Mouse (Mus musculus) MEL (cell line): ENCODE results near the gene Ihh. TPM values are rescaled to one million over a fixed set of nuclear protein-coding genes. Genes with fewer than 3 reads are reported as not detected.

Experiments used
- DNase-seq: peaks from one replicate; pipeline ENCODE4 v3.0.0; 2011; ENCODE audit warnings: low read depth, low spot score
- H3K27ac ChIP-seq: 2 replicates; pipeline ENCODE4 v1.5.1; 2012; ENCODE audit warnings: low read depth, mild to moderate bottlenecking, control low read depth, low read length, moderate library complexity; ENCODE audit not compliant: control insufficient read depth
- H3K27me3 ChIP-seq, 2 experiments: fragments of 150-350 bp in 1 of 2; sonication (generic) in 1 of 2; 2 replicates each; pipeline ENCODE4 v1.6.1; 2012; ENCODE audit warnings: low read length in 2 of 2, mild to moderate bottlenecking in 2 of 2, improper control_type of control experiment in 1 of 2, moderate library complexity in 1 of 2; ENCODE audit not compliant: insufficient read depth in 2 of 2, control insufficient read depth in 1 of 2
- H3K36me3 ChIP-seq, 2 experiments: 2 replicates each; pipeline ENCODE4 v1.6.1; 2012 to 2014; ENCODE audit warnings: low read length in 2 of 2, improper control_type of control experiment in 1 of 2, inconsistent platforms in 1 of 2, mild to moderate bottlenecking in 1 of 2; ENCODE audit not compliant: insufficient read depth in 2 of 2, control insufficient read depth in 1 of 2
- H3K4me1 ChIP-seq, 2 experiments: fragments of 150-350 bp in 1 of 2; sonication (generic) in 1 of 2; 2 replicates each; pipeline ENCODE4 v1.6.1; 2012; ENCODE audit warnings: low read length in 2 of 2, improper control_type of control experiment in 1 of 2, mild to moderate bottlenecking in 1 of 2; ENCODE audit not compliant: insufficient read depth in 2 of 2, control insufficient read depth in 1 of 2
- H3K4me3 ChIP-seq, 2 experiments: fragments of 150-350 bp in 1 of 2; sonication (generic) in 1 of 2; 2 replicates each; pipeline ENCODE4 v1.5.1; 2012; ENCODE audit warnings: low read depth in 2 of 2, low read length in 2 of 2, mild to moderate bottlenecking in 2 of 2, moderate library complexity in 2 of 2, control low read depth in 1 of 2, improper control_type of control experiment in 1 of 2; ENCODE audit not compliant: control insufficient read depth in 1 of 2, insufficient read depth in 1 of 2
- H3K79me2 ChIP-seq: 2 replicates; pipeline ENCODE4 v1.6.1; 2012; ENCODE audit warnings: mild to moderate bottlenecking, low read length, moderate library complexity; ENCODE audit not compliant: control insufficient read depth, poor library complexity, insufficient read depth
- H3K9ac ChIP-seq: 2 replicates; pipeline ENCODE4 v1.6.1; 2012; ENCODE audit warnings: low read depth, mild to moderate bottlenecking, control low read depth, low read length, moderate library complexity; ENCODE audit not compliant: control insufficient read depth, poor library complexity, severe bottlenecking
- H3K9me3 ChIP-seq: fragments of 150-350 bp; sonication (generic); replicated peaks from 2 replicates; pipeline ENCODE4 v1.6.1; 2012; ENCODE audit warnings: mild to moderate bottlenecking, low read length, improper control_type of control experiment, moderate library complexity; ENCODE audit not compliant: insufficient read depth
- CTCF ChIP-seq, 3 experiments: IDR thresholded peaks in 2 of 3; conservative IDR thresholded peaks in 1 of 3; 2 replicates each; pipeline ENCODE4 v1.5.1; 2011 to 2012; ENCODE audit warnings: low read length in 3 of 3, low read depth in 2 of 3, mild to moderate bottlenecking in 2 of 3, improper control_type of control experiment in 1 of 3, inconsistent platforms in 1 of 3, mixed read lengths in 1 of 3, moderate library complexity in 1 of 3; ENCODE audit not compliant: control insufficient read depth in 1 of 3, insufficient read depth in 1 of 3, poor library complexity in 1 of 3, severe bottlenecking in 1 of 3
- HCFC1 ChIP-seq: IDR thresholded peaks from 2 replicates; pipeline ENCODE4 v1.6.1; 2012; ENCODE audit warnings: low read depth, mild to moderate bottlenecking, inconsistent platforms, low read length, improper control_type of control experiment, moderate library complexity
- MAFK ChIP-seq: IDR thresholded peaks from 2 replicates; pipeline ENCODE4 v1.6.1; 2011; ENCODE audit warnings: low read depth, mild to moderate bottlenecking, low read length, improper control_type of control experiment, borderline replicate concordance
- MAX ChIP-seq: IDR thresholded peaks from 2 replicates; pipeline ENCODE4 v1.6.1; 2011; ENCODE audit warnings: low read length, improper control_type of control experiment
- MAZ ChIP-seq: IDR thresholded peaks from 2 replicates; pipeline ENCODE4 v1.6.1; 2012; ENCODE audit warnings: low read depth, mild to moderate bottlenecking, inconsistent platforms, low read length, improper control_type of control experiment
- MYB ChIP-seq: IDR thresholded peaks from 2 replicates; pipeline ENCODE4 v1.6.1; 2011; ENCODE audit warnings: mild to moderate bottlenecking, low read depth, low read length, improper control_type of control experiment
- NRF1 ChIP-seq: IDR thresholded peaks from 2 replicates; pipeline ENCODE4 v1.6.1; 2014; ENCODE audit warnings: low read depth, mild to moderate bottlenecking, inconsistent platforms, low read length, improper control_type of control experiment, moderate library complexity; ENCODE audit not compliant: poor library complexity, insufficient read depth, severe bottlenecking
- RAD21 ChIP-seq: IDR thresholded peaks from 2 replicates; pipeline ENCODE4 v1.6.1; 2011; ENCODE audit warnings: mild to moderate bottlenecking, low read depth, low read length, improper control_type of control experiment
- SMC3 ChIP-seq: IDR thresholded peaks from 2 replicates; pipeline ENCODE4 v1.6.1; 2011; ENCODE audit warnings: low read depth, low read length, improper control_type of control experiment
- USF1 ChIP-seq: IDR thresholded peaks from 2 replicates; pipeline ENCODE4 v1.6.1; 2014; ENCODE audit warnings: low read depth, mild to moderate bottlenecking, inconsistent platforms, low read length, improper control_type of control experiment, moderate library complexity
- ZC3H11A ChIP-seq: IDR thresholded peaks from 2 replicates; pipeline ENCODE4 v1.6.1; 2012; ENCODE audit warnings: low read depth, mild to moderate bottlenecking, inconsistent platforms, low read length, improper control_type of control experiment
- ZKSCAN1 ChIP-seq: IDR thresholded peaks from 2 replicates; pipeline ENCODE4 v1.6.1; 2012; ENCODE audit warnings: low read depth, mild to moderate bottlenecking, inconsistent platforms, low read length, improper control_type of control experiment, moderate library complexity
- ZNF384 ChIP-seq: IDR thresholded peaks from 2 replicates; pipeline ENCODE4 v1.6.1; 2012; ENCODE audit warnings: low read depth, mild to moderate bottlenecking, inconsistent platforms, low read length, improper control_type of control experiment
- polyA plus RNA-seq, 2 experiments: library from polyadenylated mRNA; stranded (reverse) in 1 of 2; unstranded in 1 of 2; fragments of >175 nt in 1 of 2; fragments of >200 nt in 1 of 2; gene quantifications; 2 replicates each; pipeline versions ENCODE4 v1.2.1 to v1.2.4; 2012; ENCODE audit warnings: low replicate concordance in 2 of 2, low read depth in 1 of 2; ENCODE audit not compliant: insufficient read length in 2 of 2, insufficient read depth in 1 of 2, missing spikeins in 1 of 2
- total RNA-seq: library from RNA; depleted of rRNA; stranded (reverse); fragments of 300-350 nt; gene quantifications from 2 replicates; pipeline ENCODE4 v1.2.3, GENCODE M21; 2012

Gene Ihh
- total and polyA plus RNA-seq, 3 experiments, result 0.04 to 0.07 TPM; not detected in 1

DNA sequence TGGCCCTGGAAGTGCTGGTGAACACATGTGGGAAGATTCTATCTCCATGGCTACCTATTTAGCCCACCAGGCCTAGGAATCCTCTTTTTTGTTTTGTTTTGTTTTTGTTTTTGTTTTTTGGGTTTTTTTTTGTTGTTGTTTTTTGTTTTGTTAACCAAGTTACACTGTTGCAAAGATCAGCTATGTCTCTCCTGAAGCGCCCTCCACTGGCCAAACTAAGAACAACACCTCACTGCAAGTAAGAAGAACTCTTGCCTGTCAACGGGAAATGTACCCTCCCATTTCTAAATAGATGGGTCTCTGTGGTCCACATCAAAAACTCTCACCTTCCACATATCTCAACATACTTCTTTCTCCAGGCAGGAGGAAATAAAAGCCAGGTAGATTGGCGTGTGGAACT is 49.8 kb downstream of the Ihh start:
- Histone ChIP-seq H3K36me3 (no peaks in the 10 kb centered on the region), H3K79me2 (no peaks in the 10 kb centered on the region), H3K27ac (no peak overlapping the region), H3K27me3 (no peaks in the 10 kb centered on the region), H3K4me1 (no peaks in the 10 kb centered on the region), H3K9me3 (no peaks in the 10 kb centered on the region), H3K9ac (no peak overlapping the region), H3K4me3 (no peak overlapping the region)
- DNase-seq, result peak; percentile 64
- TF ChIP-seq USF1, result no peak
- no peak for TF ChIP-seq MAZ
- TF ChIP-seq RAD21, result peak; percentile 7
- TF ChIP-seq CTCF (IDR thresholded peaks at IDR 0.05 in 2 of 3, conservative IDR thresholded peaks at IDR 0.05 in 1 of 3; ENCODE audit: control insufficient read depth in 1 of 3, insufficient read depth in 1 of 3, low read depth in 2 of 3, low read length in 3 of 3, poor library complexity in 1 of 3, severe bottlenecking in 1 of 3), result peak; percentile 58 to 66 (median 58)
- no peak for TF ChIP-seq ZKSCAN1
- TF ChIP-seq SMC3, result peak; percentile 40
- no peak for TF ChIP-seq NRF1
- no peak for TF ChIP-seq HCFC1
- TF ChIP-seq MAFK, result no peak
- no peak for TF ChIP-seq MAX

DNA sequence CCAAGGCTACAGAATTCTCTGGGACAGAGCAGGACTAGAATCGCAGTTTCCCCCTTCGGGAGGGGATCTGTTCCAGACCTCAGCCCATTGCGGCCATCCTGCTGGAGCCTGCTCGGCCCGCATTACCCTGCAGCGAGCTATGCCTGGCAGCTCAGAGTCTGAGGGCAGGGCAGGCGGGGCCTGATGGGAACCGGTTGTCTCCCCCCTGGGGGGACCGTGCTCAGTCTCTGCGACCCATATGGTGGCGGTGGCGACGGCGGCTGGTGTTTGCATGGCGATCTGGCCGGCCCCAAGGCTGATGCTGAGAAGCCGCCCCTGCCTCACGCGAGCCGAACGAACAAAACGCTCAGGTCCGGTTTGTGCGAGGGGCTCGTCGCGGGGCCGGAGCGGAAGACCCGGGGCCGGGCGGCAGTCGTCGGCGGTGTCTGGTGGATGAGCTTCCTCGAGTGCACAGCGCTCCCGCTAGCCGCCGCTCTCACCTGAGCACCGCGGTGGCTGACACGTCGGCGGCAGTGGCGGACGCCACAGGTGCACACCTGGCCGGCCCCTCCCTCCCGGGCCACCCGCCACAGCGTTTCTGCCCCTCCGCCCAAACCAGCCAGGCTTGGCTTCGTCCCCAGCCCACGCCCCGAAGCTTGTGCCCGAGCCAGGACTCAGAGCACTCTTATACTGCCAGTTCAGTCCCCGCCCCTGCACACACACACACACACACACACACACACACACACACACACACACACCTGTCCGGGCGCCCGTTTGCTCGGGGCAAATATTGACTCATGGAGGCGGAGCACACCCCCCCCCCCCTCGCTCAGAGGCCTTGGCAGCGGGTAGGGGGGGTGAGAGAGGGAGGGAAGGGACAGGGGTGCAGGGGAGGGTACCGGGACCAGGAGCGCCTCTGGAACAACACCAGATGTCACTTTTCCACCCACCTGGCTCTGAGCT is 50.9 kb downstream of the Ihh start:
- Histone ChIP-seq H3K4me3 (no peak overlapping the region), H3K27me3 (no peaks in the 10 kb centered on the region), H3K9me3 (no peaks in the 10 kb centered on the region), H3K79me2 (no peaks in the 10 kb centered on the region)
- TF ChIP-seq ZNF384 (no peak), SMC3 (no peak), ZC3H11A (no peak), MYB (no peak)
- TF ChIP-seq, all 39 proteins: peak for 0
- no peak for DNase-seq
- Histone ChIP-seq H3K27ac (no peak overlapping the region), H3K36me3 (no peaks in the 10 kb centered on the region), H3K4me1 (no peaks in the 10 kb centered on the region), H3K9ac (no peak overlapping the region)
